In the genomic region with DNA sequence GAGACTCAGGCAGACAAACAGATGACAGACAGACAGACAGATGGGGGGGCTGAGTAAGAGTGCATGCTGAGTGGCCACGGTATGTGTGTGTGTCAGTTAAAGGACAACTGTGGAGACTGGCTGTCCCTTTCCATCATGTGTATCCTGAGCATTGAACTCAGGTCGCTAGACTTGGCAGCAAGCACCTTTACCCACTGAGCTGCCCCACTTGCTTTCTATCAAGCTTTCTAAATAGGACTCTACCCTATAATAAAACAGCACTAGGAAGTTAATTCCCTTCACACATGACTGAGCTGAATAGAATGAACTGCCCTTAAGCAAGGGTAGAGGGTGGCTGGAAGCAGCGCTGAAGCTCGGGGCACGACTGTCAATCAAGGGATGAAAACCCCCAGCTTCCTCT, we compare ENCODE assay signal across 36 mouse cellular contexts. TPM values are rescaled to one million over a fixed set of nuclear protein-coding genes. Genes with fewer than 3 reads are reported as not detected.
"Had no signal": no experiment of that assay in that cellular context is flagged by ENCODE, and none has a peak within 500 bp of the region (broad histone marks: within the 10 kb centered on the region; RNA-seq: fewer than 3 reads in every experiment).

No protein-coding gene starts in this region.

- H3K27ac ChIP-seq: embryonic facial prominence, embryonic 10.5 days; embryonic facial prominence, embryonic 12.5 days; embryonic facial prominence, embryonic 13.5 days; embryonic facial prominence, embryonic 15.5 days; forebrain, embryonic 10.5 days; forebrain, embryonic 12.5 days; forebrain, embryonic 13.5 days; forebrain, embryonic 15.5 days; gastrocnemius, adult 2 months; heart, adult 2 months had no signal

- DNase-seq: cerebellum, adult 2 months; cerebellum, adult 8-10 months; cerebellum, adult 9-10 months; cerebellum, adult 9-11 months; cerebellum, postnatal 14 days; cerebellum, postnatal 25 days; cerebellum, postnatal 36 days; embryo, embryonic 11 days; forebrain, postnatal 0 days; gastrocnemius, adult 2 months; gastrocnemius, postnatal 10 days; gastrocnemius, postnatal 14 days; gastrocnemius, postnatal 25 days; gastrocnemius, postnatal 36 days; heart, adult 18-20 months; heart, adult 2 months had no signal

- H3K36me3 ChIP-seq: embryonic facial prominence, embryonic 10.5 days; embryonic facial prominence, embryonic 12.5 days; embryonic facial prominence, embryonic 13.5 days; embryonic facial prominence, embryonic 15.5 days; forebrain, embryonic 10.5 days; forebrain, embryonic 12.5 days; forebrain, embryonic 15.5 days had no signal

- H3K9ac ChIP-seq: embryonic facial prominence, embryonic 12.5 days; embryonic facial prominence, embryonic 13.5 days; embryonic facial prominence, embryonic 15.5 days; forebrain, embryonic 12.5 days; forebrain, embryonic 13.5 days; forebrain, embryonic 15.5 days; forebrain, postnatal 0 days had no signal

- H3K4me1 ChIP-seq: embryonic facial prominence, embryonic 10.5 days; embryonic facial prominence, embryonic 12.5 days; embryonic facial prominence, embryonic 13.5 days; embryonic facial prominence, embryonic 15.5 days; forebrain, embryonic 10.5 days; forebrain, embryonic 12.5 days; forebrain, embryonic 13.5 days; forebrain, embryonic 15.5 days had no signal

- H3K27me3 ChIP-seq: embryonic facial prominence, embryonic 12.5 days; embryonic facial prominence, embryonic 13.5 days; embryonic facial prominence, embryonic 15.5 days; forebrain, embryonic 12.5 days; forebrain, embryonic 13.5 days; forebrain, embryonic 15.5 days had no signal

- H3K4me2 ChIP-seq: embryonic facial prominence, embryonic 12.5 days; embryonic facial prominence, embryonic 13.5 days; embryonic facial prominence, embryonic 15.5 days; forebrain, embryonic 12.5 days; forebrain, embryonic 13.5 days; forebrain, embryonic 15.5 days had no signal

- ATAC-seq: forebrain, embryonic 13.5 days; forebrain, embryonic 14.5 days; forebrain, embryonic 15.5 days; forebrain, embryonic 16.5 days; forebrain, postnatal 0 days had no signal

- H3K4me3 ChIP-seq: embryonic facial prominence, embryonic 10.5 days; embryonic facial prominence, embryonic 12.5 days; embryonic facial prominence, embryonic 13.5 days; embryonic facial prominence, embryonic 15.5 days; erythroblast, embryonic 14.5 days; forebrain, embryonic 10.5 days; forebrain, embryonic 12.5 days; forebrain, embryonic 13.5 days; forebrain, embryonic 15.5 days; gastrocnemius, adult 2 months; heart, adult 2 months had no signal

- H3K9me3 ChIP-seq: embryonic facial prominence, embryonic 10.5 days; embryonic facial prominence, embryonic 12.5 days; embryonic facial prominence, embryonic 13.5 days; embryonic facial prominence, embryonic 15.5 days; forebrain, embryonic 10.5 days; forebrain, embryonic 12.5 days; forebrain, embryonic 13.5 days; forebrain, embryonic 15.5 days had no signal

RNA-seq across cellular contexts. Expression of gene Tat, which starts 1.9 kb away (rescaled TPM):
- total RNA-seq: common myeloid progenitor, adult 5-6 weeks; forebrain, postnatal 0 days; gastrocnemius, adult 2 months; gastrocnemius, postnatal 10 days; gastrocnemius, postnatal 14 days; gastrocnemius, postnatal 25 days; gastrocnemius, postnatal 36 days; granulocyte monocyte progenitor cell, adult 5-6 weeks had no signal
- polyA plus RNA-seq: cerebellum, adult 2 months; cortical plate, adult 2 months; embryonic facial prominence, embryonic 10.5 days; embryonic facial prominence, embryonic 11.5 days; embryonic facial prominence, embryonic 12.5 days; embryonic facial prominence, embryonic 13.5 days; erythroblast, embryonic 14.5 days; forebrain, embryonic 10.5 days; forebrain, embryonic 11.5 days; forebrain, embryonic 12.5 days; forebrain, embryonic 13.5 days; forebrain, embryonic 14.5 days; forebrain, embryonic 15.5 days; forebrain, embryonic 16.5 days; forebrain, postnatal 0 days had no signal

RNA-seq across cellular contexts. Expression of gene Marveld3, which starts 30.2 kb away (rescaled TPM):
- total RNA-seq: common myeloid progenitor, adult 5-6 weeks; gastrocnemius, adult 18-20 months; gastrocnemius, adult 2 months; gastrocnemius, adult 8-10 months; gastrocnemius, postnatal 25 days; gastrocnemius, postnatal 36 days; granulocyte monocyte progenitor cell, adult 5-6 weeks had no signal
- polyA plus RNA-seq: erythroblast, embryonic 14.5 days had no signal

RNA-seq across cellular contexts. Expression of gene Chst4, which starts 47.4 kb away (rescaled TPM):
- total RNA-seq: common myeloid progenitor, adult 5-6 weeks; forebrain, postnatal 0 days; gastrocnemius, adult 18-20 months; gastrocnemius, adult 2 months; gastrocnemius, adult 8-10 months; gastrocnemius, postnatal 10 days; gastrocnemius, postnatal 14 days; gastrocnemius, postnatal 25 days; gastrocnemius, postnatal 36 days; gastrocnemius, postnatal 4 days; granulocyte monocyte progenitor cell, adult 5-6 weeks had no signal
- polyA plus RNA-seq: cerebellum, adult 2 months; embryonic facial prominence, embryonic 10.5 days; embryonic facial prominence, embryonic 11.5 days; embryonic facial prominence, embryonic 12.5 days; embryonic facial prominence, embryonic 13.5 days; embryonic facial prominence, embryonic 14.5 days; embryonic facial prominence, embryonic 15.5 days; erythroblast, embryonic 14.5 days; forebrain, embryonic 10.5 days; forebrain, embryonic 11.5 days; forebrain, embryonic 12.5 days; forebrain, embryonic 13.5 days; forebrain, embryonic 14.5 days; forebrain, embryonic 15.5 days; forebrain, embryonic 16.5 days; forebrain, postnatal 0 days had no signal
